Mouse (Mus musculus): ENCODE measurements around the gene Skap2. TPM values are rescaled to one million over a fixed set of nuclear protein-coding genes. Genes with fewer than 3 reads are reported as not detected.

The Skap2 gene
- polyA plus RNA-seq, 1 experiment from 2014 or later, result 35.5 TPM

- H3K4me1 ChIP-seq (replicated peaks; ENCODE audit: control insufficient read depth, insufficient read depth, low read length), result no peaks in the 10 kb centered on the region
These were observed 154.5 kb downstream of the Skap2 start for GRCm38 (mm10) chr6:51857821-51858220.

GRCm38 (mm10) chr6:51853291-51853690 is 159.1 kb downstream of the Skap2 start:
- Histone ChIP-seq H3K4me2 (no peak overlapping the region), H3K36me3 (ENCODE audit: control insufficient read depth, insufficient read depth, low read length) (no peaks in the 10 kb centered on the region), H3K27ac (ENCODE audit: low read depth, low read length) (no peak overlapping the region), H3K9ac (ENCODE audit: low read depth, low read length) (no peak overlapping the region), H3K9me3 (ENCODE audit: control insufficient read depth, low read length) (no peaks in the 10 kb centered on the region), H3K4me1 (replicated peaks; ENCODE audit: control insufficient read depth, insufficient read depth, low read length) (no peaks in the 10 kb centered on the region), H3K27me3 (replicated peaks; ENCODE audit: control insufficient read depth, insufficient read depth, low read length) (no peaks in the 10 kb centered on the region), H3K4me3 (ENCODE audit: low read depth, low read length) (no peak overlapping the region)
- WGBS, result 76% methylated on average over 3 of the region's 3 CpGs
- no peak for DNase-seq (ENCODE audit: low spot score)
- ATAC-seq (replicated peaks; ENCODE audit: low FRiP score), result no peak

More at GRCm38 (mm10) chr6:51857821-51858220, 154.5 kb downstream of the Skap2 start:
- Histone ChIP-seq H3K36me3 (ENCODE audit: control insufficient read depth, insufficient read depth, low read length) (no peaks in the 10 kb centered on the region), H3K27me3 (replicated peaks; ENCODE audit: control insufficient read depth, insufficient read depth, low read length) (no peaks in the 10 kb centered on the region), H3K9ac (ENCODE audit: low read depth, low read length) (no peak overlapping the region), H3K27ac (ENCODE audit: low read depth, low read length) (no peak overlapping the region), H3K9me3 (ENCODE audit: control insufficient read depth, low read length) (no peaks in the 10 kb centered on the region), H3K4me2 (peak overlapping the region; percentile 44), H3K4me3 (ENCODE audit: low read depth, low read length) (no peak overlapping the region)
- peak; percentile 80 for ATAC-seq (replicated peaks; ENCODE audit: low FRiP score)
- peak; percentile 86 for DNase-seq (ENCODE audit: low spot score)
- 3% methylated on average over 11 of the region's 11 CpGs for WGBS

- no peaks in the 10 kb centered on the region for H3K4me1 ChIP-seq (replicated peaks; ENCODE audit: control insufficient read depth, insufficient read depth, low read length)
- H3K9me3 ChIP-seq (ENCODE audit: control insufficient read depth, low read length), result no peaks in the 10 kb centered on the region
- WGBS, result 44% methylated on average over 4 of the region's 4 CpGs
- no peak overlapping the region for H3K27ac ChIP-seq (ENCODE audit: low read depth, low read length)
- ATAC-seq (replicated peaks; ENCODE audit: low FRiP score) (no peak), DNase-seq (ENCODE audit: low spot score) (no peak)
- H3K27me3 ChIP-seq (replicated peaks; ENCODE audit: control insufficient read depth, insufficient read depth, low read length), result no peaks in the 10 kb centered on the region
- H3K4me3 ChIP-seq (ENCODE audit: low read depth, low read length), result no peak overlapping the region
- H3K9ac ChIP-seq (ENCODE audit: low read depth, low read length), result no peak overlapping the region
- no peak overlapping the region for H3K4me2 ChIP-seq
- no peaks in the 10 kb centered on the region for H3K36me3 ChIP-seq (ENCODE audit: control insufficient read depth, insufficient read depth, low read length)
These were observed 159.7 kb downstream of the Skap2 start for GRCm38 (mm10) chr6:51852643-51853042.

- Histone ChIP-seq H3K36me3 (ENCODE audit: control insufficient read depth, insufficient read depth, low read length) (no peaks in the 10 kb centered on the region), H3K9ac (ENCODE audit: low read depth, low read length) (no peak overlapping the region), H3K9me3 (ENCODE audit: control insufficient read depth, low read length) (no peaks in the 10 kb centered on the region), H3K4me2 (no peak overlapping the region), H3K4me1 (replicated peaks; ENCODE audit: control insufficient read depth, insufficient read depth, low read length) (no peaks in the 10 kb centered on the region), H3K4me3 (ENCODE audit: low read depth, low read length) (no peak overlapping the region), H3K27me3 (replicated peaks; ENCODE audit: control insufficient read depth, insufficient read depth, low read length) (no peaks in the 10 kb centered on the region), H3K27ac (ENCODE audit: low read depth, low read length) (no peak overlapping the region)
- no peak for ATAC-seq (replicated peaks; ENCODE audit: low FRiP score)
- no peak for DNase-seq (ENCODE audit: low spot score)
- WGBS, result 36% methylated on average over 7 of the region's 7 CpGs
These were observed 160.8 kb downstream of the Skap2 start for GRCm38 (mm10) chr6:51851544-51851943.

- H3K9me3 ChIP-seq (ENCODE audit: control insufficient read depth, low read length), result no peaks in the 10 kb centered on the region
- no peak overlapping the region for H3K4me3 ChIP-seq (ENCODE audit: low read depth, low read length)
- no peaks in the 10 kb centered on the region for H3K27me3 ChIP-seq (replicated peaks; ENCODE audit: control insufficient read depth, insufficient read depth, low read length)
- no peaks in the 10 kb centered on the region for H3K36me3 ChIP-seq (ENCODE audit: control insufficient read depth, insufficient read depth, low read length)
- no peak for DNase-seq (ENCODE audit: low spot score)
- H3K27ac ChIP-seq (ENCODE audit: low read depth, low read length), result no peak overlapping the region
- ATAC-seq (replicated peaks; ENCODE audit: low FRiP score), result no peak
- no peak overlapping the region for H3K4me2 ChIP-seq
- 84% methylated on average over 13 of the region's 13 CpGs for WGBS
- no peak overlapping the region for H3K9ac ChIP-seq (ENCODE audit: low read depth, low read length)
- H3K4me1 ChIP-seq (replicated peaks; ENCODE audit: control insufficient read depth, insufficient read depth, low read length), result no peaks in the 10 kb centered on the region
These were observed 162.1 kb downstream of the Skap2 start for GRCm38 (mm10) chr6:51850030-51850817.

GRCm38 (mm10) chr6:51849561-51849960 is 162.8 kb downstream of the Skap2 start:
- 74% methylated on average over 10 of the region's 10 CpGs for WGBS
- Histone ChIP-seq H3K4me1 (replicated peaks; ENCODE audit: control insufficient read depth, insufficient read depth, low read length) (no peaks in the 10 kb centered on the region), H3K36me3 (ENCODE audit: control insufficient read depth, insufficient read depth, low read length) (no peaks in the 10 kb centered on the region), H3K4me2 (no peak overlapping the region), H3K9ac (ENCODE audit: low read depth, low read length) (no peak overlapping the region), H3K27me3 (replicated peaks; ENCODE audit: control insufficient read depth, insufficient read depth, low read length) (no peaks in the 10 kb centered on the region), H3K27ac (ENCODE audit: low read depth, low read length) (no peak overlapping the region), H3K9me3 (ENCODE audit: control insufficient read depth, low read length) (no peaks in the 10 kb centered on the region), H3K4me3 (ENCODE audit: low read depth, low read length) (no peak overlapping the region)
- DNase-seq (ENCODE audit: low spot score), result no peak
- no peak for ATAC-seq (replicated peaks; ENCODE audit: low FRiP score)

GRCm38 (mm10) chr6:51844106-51844505 is 168.2 kb downstream of the Skap2 start:
- H3K4me3 ChIP-seq (ENCODE audit: low read depth, low read length), result no peak overlapping the region
- 75% methylated on average over 11 of the region's 11 CpGs for WGBS
- no peak overlapping the region for H3K9ac ChIP-seq (ENCODE audit: low read depth, low read length)
- H3K27ac ChIP-seq (ENCODE audit: low read depth, low read length), result no peak overlapping the region
- no peaks in the 10 kb centered on the region for H3K9me3 ChIP-seq (ENCODE audit: control insufficient read depth, low read length)
- H3K27me3 ChIP-seq (replicated peaks; ENCODE audit: control insufficient read depth, insufficient read depth, low read length), result no peaks in the 10 kb centered on the region
- DNase-seq (ENCODE audit: low spot score) (no peak), ATAC-seq (replicated peaks; ENCODE audit: low FRiP score) (no peak)
- H3K36me3 ChIP-seq (ENCODE audit: control insufficient read depth, insufficient read depth, low read length), result no peaks in the 10 kb centered on the region
- no peaks in the 10 kb centered on the region for H3K4me1 ChIP-seq (replicated peaks; ENCODE audit: control insufficient read depth, insufficient read depth, low read length)
- H3K4me2 ChIP-seq, result no peak overlapping the region

- Histone ChIP-seq H3K9me3 (ENCODE audit: control insufficient read depth, low read length) (no peaks in the 10 kb centered on the region), H3K9ac (ENCODE audit: low read depth, low read length) (no peak overlapping the region), H3K4me3 (ENCODE audit: low read depth, low read length) (no peak overlapping the region), H3K36me3 (ENCODE audit: control insufficient read depth, insufficient read depth, low read length) (no peaks in the 10 kb centered on the region), H3K4me2 (no peak overlapping the region), H3K27ac (ENCODE audit: low read depth, low read length) (no peak overlapping the region), H3K27me3 (replicated peaks; ENCODE audit: control insufficient read depth, insufficient read depth, low read length) (no peaks in the 10 kb centered on the region), H3K4me1 (replicated peaks; ENCODE audit: control insufficient read depth, insufficient read depth, low read length) (no peaks in the 10 kb centered on the region)
- ATAC-seq (replicated peaks; ENCODE audit: low FRiP score) (no peak), DNase-seq (ENCODE audit: low spot score) (no peak)
- WGBS, result 83% methylated on average over 9 of the region's 9 CpGs
These were observed 169.3 kb downstream of the Skap2 start for GRCm38 (mm10) chr6:51843081-51843480.

GRCm38 (mm10) chr6:51838177-51838576 is 174.2 kb downstream of the Skap2 start:
- Histone ChIP-seq H3K4me1 (replicated peaks; ENCODE audit: control insufficient read depth, insufficient read depth, low read length) (no peaks in the 10 kb centered on the region), H3K27ac (ENCODE audit: low read depth, low read length) (no peak overlapping the region), H3K27me3 (replicated peaks; ENCODE audit: control insufficient read depth, insufficient read depth, low read length) (no peaks in the 10 kb centered on the region), H3K4me3 (ENCODE audit: low read depth, low read length) (no peak overlapping the region), H3K9ac (ENCODE audit: low read depth, low read length) (no peak overlapping the region), H3K36me3 (ENCODE audit: control insufficient read depth, insufficient read depth, low read length) (no peaks in the 10 kb centered on the region), H3K4me2 (no peak overlapping the region), H3K9me3 (ENCODE audit: control insufficient read depth, low read length) (no peaks in the 10 kb centered on the region)
- ATAC-seq (replicated peaks; ENCODE audit: low FRiP score) (no peak), DNase-seq (ENCODE audit: low spot score) (no peak)
- WGBS, result 69% methylated on average over 3 of the region's 3 CpGs

Data from liver, embryonic 11.5 days (tissue).